Mouse (Mus musculus) left cerebral cortex, adult 9 months (tissue): ENCODE measurements around the gene Zbtb1.
A peak's percentile ranks its signal among the peaks of the same experiment; 100 is the strongest.

ENCODE experiments used
- DNase-seq, 2 experiments: peaks; one replicate each; pipeline ENCODE4 v3.0.0; 2022; ENCODE audit warnings: low spot score in 2 of 2

Zbtb1 gene

DNA sequence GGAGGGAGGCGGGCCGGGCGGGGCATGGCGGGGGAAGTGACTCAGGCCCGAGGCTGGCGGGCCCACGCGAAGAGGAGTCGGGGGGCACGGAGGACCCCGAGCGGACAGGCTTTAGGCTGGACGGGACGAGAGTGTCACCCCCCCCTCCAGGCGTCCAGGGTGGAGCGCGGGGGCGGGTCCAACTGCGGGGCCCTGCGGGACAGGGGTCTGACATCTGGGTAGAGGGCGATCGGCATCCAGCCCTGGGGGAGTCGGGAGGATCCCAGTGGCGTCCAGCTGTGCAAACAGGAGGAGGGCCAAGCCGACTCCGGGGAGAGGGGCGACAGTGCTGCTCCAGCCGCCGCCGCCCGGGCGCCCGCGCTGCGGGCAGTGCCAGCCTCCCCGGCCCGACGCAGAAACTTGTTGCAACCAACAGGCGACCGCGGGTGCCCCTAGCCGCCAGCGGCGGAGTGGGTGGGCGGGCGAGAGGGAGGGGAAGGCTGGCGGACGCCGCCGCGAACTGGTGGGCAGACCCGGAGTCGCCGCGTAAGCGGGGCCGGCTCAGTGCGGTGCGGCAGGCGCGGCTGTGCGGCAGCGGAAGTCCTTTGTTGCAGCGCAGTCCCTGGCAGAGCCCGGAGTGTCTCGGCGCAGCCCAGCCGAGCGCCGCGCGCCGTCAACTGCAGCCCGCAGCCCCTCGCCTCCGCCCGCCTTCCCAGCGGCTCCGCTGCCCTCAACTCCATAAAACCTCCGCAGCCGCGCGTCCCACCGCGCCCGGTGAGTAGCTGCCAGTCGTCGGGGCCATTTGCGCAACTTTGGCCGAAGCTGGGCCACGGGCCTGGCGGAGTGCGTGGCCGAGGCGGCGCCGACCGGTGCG, at the start of gene Zbtb1:
Zbtb1 (plus strand) TSS at position 289 of the 853 bp plus-strand sequence.
- DNase-seq, result peak in 1 of 2 experiments; percentile 82

DNA sequence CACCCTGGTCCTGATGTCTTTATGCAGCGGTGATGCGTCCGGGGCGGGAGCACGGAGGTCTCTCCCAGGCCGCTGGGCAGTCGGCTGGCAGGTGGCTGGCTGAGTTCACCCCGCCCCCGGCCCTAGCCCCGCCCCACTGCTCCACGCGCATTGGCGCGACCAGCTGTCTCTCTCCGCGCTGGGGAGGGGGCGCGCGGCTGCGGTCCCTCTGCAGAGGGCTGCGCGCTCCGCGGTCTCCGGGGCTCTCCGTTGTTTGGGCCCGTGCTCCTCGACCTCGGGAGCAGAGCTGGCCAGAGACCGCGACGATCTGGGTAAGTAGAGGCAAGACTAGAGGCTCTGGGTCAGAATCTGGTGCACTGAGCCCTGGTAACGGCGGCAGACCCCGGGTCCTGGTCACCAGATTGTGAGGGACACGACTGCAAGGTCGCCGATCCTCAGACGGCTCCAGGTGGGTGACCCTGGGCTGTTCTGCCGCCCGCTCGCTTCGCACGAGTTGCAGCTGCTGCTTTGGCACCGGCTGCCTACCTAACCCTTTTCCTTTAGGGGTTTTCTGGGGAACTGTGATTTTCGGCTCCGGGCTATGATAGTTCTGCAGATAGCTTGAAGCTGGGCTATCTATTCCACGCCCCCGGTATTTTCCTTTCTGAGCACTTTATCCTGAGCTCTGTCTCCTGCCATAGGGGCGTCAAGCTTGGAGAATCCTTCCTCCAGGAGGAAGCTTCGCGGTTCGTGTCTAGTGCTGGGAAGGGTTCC, 45.2 kb upstream of the Zbtb1 start, which contains the start of gene Akap5:
Akap5 (plus strand) TSS at position 213 of the 753 bp plus-strand sequence.
- DNase-seq, result no peak

GRCm38 (mm10) chr12:76326437-76327220, 43.4 kb upstream of the Zbtb1 start:
- DNase-seq, result peak; percentile 52 to 74

DNA sequence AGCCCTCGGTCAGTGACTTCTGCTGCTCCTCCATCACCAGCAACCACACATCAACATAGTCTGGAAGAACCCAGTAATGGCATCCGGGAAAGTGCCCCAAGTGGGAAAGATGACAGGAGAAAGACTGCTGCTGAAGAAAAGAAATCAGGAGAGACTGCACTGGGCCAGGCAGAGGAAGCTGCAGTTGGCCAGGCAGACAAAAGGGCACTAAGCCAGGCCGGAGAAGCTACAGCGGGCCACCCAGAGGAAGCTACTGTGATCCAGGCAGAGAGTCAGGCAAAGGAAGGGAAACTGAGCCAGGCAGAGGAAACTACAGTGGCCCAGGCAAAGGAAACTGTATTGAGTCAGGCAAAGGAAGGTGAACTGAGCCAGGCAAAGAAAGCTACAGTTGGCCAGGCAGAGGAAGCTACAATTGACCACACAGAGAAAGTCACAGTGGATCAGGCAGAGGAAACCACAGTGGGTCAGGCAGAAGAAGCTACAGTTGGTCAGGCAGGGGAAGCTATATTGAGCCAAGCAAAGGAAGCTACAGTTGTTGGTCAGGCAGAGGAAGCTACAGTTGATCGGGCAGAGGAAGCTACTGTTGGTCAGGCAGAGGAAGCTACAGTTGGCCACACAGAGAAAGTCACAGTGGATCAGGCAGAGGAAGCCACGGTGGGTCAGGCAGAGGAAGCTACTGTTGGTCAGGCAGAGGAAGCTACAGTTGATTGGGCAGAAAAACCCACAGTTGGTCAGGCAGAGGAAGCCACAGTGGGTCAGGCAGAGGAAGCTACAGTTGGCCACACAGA, 41.3 kb upstream of the Zbtb1 start:
- DNase-seq, result no peak

GRCm38 (mm10) chr12:76333688-76334087, 36.4 kb upstream of the Zbtb1 start:
- no peak for DNase-seq

- DNase-seq, result no peak
Measured at GRCm38 (mm10) chr12:76335641-76336040, 34.4 kb upstream of the Zbtb1 start.

GRCm38 (mm10) chr12:76336111-76336965, 33.7 kb upstream of the Zbtb1 start:
- DNase-seq, result no peak

GRCm38 (mm10) chr12:76341080-76341479, 29.0 kb upstream of the Zbtb1 start:
- peak in 1 of 2 experiments; percentile 78 for DNase-seq

- no peak for DNase-seq
Measured at GRCm38 (mm10) chr12:76345759-76346455, 24.2 kb upstream of the Zbtb1 start.

GRCm38 (mm10) chr12:76349680-76350220, 20.3 kb upstream of the Zbtb1 start:
- DNase-seq, result no peak

DNA sequence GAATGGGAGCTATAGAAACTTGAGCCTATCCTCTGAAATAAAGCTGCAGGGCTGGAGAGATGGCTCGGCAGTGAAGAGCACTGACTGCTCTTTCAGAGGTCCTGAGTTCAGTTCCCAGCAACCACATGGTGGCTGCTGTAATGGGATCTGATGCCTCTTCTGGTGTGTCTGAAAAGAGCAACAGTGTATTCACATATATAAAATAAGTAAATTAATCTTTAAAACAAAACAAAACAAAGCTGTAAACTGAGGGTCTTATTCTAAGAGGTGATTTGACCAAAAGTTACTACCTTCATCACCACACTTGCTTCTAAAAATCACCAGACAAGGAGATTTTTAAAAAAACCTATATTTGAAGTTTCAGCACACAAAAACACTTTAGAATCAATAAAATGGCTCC, 9.2 kb upstream of the Zbtb1 start:
- no peak for DNase-seq

DNA sequence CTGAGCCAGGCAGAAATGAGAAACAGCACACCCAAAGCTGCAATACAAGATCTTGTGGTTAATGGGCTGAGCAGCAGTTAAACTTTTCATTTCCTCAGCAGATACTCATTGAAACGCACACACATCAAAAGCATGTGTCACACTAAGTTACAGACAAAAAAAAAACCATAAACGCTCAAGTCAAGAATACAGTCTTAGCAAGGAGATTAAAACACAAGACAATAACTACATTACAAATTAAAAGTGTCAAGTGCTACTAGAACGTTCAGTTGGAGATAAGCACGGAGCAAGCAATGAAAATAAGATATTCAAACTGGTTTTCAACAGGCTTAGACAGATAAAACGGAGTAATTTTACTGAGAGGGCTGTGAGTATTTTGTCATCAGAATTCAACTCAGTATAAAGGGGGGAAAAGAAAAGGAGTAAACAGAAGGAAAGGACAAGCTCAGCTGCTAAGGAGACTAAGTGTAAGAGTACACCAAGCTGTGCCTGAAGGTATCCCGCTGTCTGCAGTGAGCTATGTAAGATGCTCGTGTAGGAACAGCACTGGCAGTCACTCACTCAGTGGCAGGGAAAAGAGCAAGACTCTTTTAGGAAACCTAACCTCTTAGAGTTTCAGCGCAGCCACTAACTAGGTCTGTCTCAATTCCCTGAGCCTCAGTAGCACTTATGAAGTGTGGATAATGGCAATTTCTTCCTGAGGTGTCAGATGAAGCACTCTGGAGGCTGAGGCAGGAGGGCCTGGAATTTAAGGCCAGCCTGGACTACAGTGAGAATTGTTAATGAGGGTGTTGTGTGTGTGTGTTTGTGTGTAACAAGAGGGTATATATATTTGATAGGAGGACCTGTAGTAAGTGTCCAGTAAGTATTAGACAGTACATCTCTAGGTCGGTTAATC, 8.4 kb upstream of the Zbtb1 start:
- no peak for DNase-seq

GRCm38 (mm10) chr12:76362303-76362676, 7.8 kb upstream of the Zbtb1 start:
- DNase-seq, result no peak

DNA sequence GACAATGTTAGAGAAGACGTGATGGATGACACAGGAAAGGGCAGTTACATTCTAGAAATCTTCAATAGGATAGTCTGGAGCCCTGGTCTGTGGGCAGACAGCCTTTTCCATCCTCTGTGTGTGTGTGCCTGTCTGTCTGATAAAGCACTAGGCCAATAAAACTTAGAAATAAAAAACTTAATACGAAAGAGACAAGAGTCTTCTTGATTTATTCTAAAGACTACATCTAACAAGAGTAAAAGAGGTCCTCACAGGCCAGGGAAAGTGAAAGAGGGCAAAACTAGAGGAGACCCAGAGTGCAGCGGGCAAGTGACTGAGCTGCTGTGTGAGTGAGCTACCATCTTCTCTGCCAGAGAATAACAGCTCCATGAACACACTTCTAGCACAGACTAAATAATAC, 3.8 kb upstream of the Zbtb1 start:
- no peak for DNase-seq

DNA sequence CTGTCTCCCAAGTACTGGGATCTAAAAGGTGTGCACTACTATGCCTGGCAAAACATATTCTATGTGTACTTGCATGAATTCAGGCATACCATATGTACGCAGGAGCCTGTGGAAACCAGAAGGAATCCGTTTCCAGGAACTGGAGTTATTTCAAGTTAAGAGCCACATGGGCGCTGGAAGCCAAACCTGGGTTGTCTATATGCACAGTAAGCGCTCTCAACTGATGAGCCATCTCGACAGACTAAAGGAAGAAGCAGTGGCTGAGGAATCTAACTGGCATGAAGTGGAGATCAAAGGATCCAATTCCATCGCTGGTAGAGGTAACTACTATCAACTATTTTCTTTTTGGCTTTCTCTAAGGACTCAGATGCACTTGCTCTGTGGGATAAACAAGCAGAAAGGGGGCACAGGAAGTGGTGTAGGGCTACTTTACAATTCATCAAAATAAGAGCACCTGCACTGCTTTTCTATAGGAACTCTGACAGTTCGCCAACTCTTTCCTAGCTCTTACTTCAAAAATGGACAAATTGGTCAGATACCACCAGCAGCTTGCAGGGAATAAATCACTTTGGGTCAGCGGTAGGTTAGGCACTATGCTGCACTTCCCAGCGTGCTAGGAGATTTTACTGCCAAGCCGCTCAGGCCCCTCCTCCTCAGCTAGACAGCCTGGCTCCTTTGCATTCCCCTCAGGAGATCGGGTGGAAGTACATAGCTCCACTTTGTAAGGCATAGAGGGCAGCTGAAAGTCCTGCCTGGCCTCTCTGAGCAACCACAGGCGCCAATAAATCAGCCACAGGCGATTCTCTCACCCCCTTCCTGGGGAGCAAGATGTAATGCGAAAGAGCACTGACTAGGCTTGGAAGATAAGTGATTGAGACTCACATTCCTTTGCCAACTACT, 2.7 kb upstream of the Zbtb1 start:
- DNase-seq, result no peak

- no peak for DNase-seq
Measured at GRCm38 (mm10) chr12:76368201-76368789, 1.8 kb upstream of the Zbtb1 start.

GRCm38 (mm10) chr12:76368790-76369205, 1.3 kb upstream of the Zbtb1 start:
- DNase-seq, result no peak
